Mouse (Mus musculus) T-helper 17 cell (primary cell): ENCODE measurements around the gene Fscn2.
"Not testable (repeated sequence)": the region's sequence is repeated elsewhere in the genome, so short reads cannot be mapped to it uniquely, and the experiment has no call there.

ENCODE experiments used
- in situ Hi-C, 2 experiments: fragments of 300-600 bp; cut with MboI, MseI; formaldehyde crosslinking; loops; 1 replicate in 1 of 2; 2 replicates in 1 of 2; pipeline ENCODE4 v1.15.1; 2025; ENCODE audit warnings: high pct_unique_total_duplicates in 2 of 2

Fscn2 gene

DNA sequence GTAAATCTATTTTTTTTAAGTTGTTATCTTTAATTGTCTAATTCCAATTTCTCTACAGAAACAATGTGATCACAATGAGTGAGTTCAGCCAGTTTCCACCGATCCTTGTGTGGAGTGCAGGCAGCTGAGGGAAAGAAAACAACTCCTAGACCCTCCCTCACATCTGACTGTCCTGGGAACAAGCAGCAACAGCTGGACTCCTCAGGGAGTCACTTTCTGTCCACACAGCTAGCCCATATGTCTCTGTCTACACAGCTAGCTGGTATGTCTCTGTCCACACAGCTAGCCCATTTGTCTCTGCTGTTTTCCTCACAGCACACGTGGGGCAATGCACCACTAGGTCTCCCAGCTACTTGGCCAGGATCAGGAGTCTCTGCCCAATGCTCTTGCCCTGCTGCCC, 36.3 kb downstream of the Fscn2 start:
- in situ Hi-C loops, result no loop called here

DNA sequence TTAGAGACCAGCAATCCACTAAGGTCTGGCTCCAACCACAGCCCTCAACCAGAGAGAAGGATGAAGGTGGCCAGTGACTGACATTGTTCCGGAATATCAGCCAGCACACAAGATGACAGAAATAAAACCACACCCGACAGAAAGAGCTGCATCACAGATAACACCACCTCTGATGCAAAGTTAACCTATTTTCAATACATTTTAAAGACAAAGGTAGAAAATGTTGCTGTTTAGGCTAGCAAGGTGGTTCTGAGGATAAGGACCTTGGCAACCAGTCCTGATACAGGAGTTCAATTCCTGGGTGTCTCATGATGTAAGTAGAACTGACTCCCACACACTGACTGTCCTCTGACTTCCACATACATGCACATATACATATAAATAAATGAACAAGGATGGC, 38.0 kb downstream of the Fscn2 start:
- in situ Hi-C loops, result no loop called here

DNA sequence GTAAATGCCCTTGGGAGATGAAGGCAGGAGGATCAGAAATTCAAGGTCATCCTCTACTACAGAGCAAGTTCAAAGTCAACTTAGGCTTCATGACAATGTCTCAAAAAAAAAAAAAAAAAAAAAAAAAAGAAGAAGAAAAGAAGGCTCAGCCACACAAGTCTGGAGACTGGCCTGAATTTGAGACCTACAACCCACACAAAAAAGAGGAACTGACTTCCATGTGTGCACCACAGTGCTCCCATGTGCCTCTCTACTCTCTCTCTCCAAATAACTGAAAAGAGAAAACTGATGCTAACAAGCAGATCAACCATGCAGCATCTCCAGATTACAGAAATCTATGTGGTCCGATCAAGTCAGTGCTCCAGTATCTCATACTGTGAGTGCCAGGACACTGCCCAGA, 43.5 kb downstream of the Fscn2 start:
- in situ Hi-C loops, result no loop called here

DNA sequence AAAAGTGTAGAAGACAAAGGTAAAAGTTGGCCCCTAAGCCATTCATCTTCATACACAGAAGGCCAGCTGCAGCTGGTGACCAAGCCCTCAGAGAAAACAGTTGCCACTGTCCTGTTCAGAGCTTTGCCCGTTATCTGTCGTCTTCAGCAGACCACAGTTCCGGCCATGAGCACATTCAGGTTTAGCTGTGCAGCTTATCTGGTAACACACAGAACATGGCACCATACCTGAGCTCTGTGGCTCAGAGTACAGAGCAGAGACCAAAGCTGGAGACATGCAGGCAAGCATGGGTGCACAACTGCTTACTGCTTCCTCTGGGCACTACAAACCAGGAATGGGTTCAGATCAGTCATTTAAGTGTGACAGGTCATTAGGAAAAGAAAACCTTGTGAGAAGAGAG, 44.5 kb downstream of the Fscn2 start:
- in situ Hi-C loops, result no loop called here

DNA sequence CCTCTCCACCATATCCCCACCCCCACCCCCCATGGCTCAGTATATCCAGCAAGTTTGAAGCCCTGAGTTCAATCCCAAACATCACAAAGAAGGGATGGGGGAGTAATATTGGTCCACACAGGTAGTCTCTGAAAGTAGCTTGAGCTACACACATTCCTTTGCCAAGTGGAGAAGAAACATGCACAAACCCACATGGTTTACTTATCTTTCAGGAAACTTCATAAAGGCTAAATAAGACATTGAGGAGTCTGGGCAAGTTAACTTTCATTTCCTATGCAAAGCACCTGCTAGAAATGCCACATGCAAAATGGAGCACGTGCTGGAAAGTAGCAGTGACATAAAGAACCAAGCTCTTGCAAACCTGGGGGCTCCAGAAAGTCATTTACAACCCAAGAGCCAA, 45.1 kb downstream of the Fscn2 start:
- in situ Hi-C loops, result no loop called here

DNA sequence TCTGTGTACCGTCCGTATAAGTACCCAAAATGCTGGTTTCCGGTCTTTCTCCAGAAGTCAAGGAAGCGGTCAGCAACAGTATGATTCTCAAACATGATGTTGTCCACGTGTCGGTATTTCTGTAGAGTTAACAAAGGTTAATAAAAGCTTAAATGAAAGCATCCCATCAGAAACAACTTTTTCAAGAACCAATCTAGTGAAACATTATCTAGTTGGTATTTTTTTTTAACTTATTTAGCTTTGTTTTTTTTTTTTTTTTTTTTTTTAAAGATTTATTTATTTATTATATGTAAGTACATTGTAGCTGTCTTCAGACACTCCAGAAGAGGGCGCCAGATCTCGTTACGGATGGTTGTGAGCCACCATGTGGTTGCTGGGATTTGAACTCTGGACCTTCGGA, 52.3 kb downstream of the Fscn2 start:
- in situ Hi-C loops, result not testable (repeated sequence)
